Mouse (Mus musculus): ENCODE measurements around the gene Map2k3.
"Not testable (repeated sequence)": the region's sequence is repeated elsewhere in the genome, so short reads cannot be mapped to it uniquely, and the experiment has no call there.

Map2k3 gene

DNA sequence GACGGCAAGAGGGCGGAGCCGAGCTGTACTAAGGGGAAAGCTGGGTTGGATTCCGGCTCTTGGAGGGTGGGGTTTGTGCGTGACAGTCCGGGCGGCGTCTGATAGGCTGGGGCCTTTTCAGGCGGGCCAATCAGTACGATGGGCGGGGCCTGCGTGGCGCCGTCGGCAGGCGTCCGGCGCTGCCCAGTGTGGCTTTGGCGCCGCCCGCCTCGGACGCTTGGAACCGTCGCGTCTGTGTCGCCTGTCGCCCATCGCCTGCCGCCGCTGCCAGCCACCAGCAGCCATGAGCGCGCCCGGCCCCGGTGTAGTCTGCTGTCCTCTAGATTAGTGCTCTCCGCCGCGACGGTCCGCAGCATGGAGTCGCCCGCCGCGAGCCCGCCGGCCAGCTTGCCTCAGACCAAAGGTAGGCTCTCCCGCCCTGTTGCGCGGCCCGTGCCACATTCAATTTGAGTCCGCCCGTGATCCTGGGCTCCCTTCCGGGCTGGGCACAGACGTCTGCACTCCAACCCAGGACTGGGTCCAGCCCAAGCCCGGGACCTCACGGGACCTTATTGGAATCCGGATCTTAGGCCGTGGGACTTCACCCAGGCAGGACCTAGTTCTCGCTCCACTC is at the start of gene Map2k3:
TSS of gene Map2k3 (plus strand) at position 165 of the 613 bp plus-strand sequence.
- DNase-seq: peak; percentile 97 to 98

DNA sequence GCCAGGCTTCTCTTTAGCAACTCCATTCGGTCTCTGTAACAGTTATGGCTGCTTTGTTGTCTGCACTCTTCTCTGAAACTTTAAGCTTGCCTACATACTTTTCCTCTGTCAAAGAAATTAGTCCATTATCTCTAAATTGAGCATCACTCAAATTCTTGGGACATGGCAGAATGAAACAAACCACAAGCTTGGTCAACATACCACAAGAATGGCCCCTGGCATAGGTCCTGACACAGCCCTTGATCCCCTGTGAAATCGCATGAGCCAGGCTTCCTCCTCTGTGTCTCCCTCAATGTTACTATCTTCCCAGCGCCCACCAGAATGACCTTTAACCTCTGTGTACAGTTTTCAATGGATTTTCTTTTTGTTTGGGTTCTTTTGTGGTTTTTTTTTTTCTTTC is 49.4 kb upstream of the Map2k3 start:
- DNase-seq: no peak

DNA sequence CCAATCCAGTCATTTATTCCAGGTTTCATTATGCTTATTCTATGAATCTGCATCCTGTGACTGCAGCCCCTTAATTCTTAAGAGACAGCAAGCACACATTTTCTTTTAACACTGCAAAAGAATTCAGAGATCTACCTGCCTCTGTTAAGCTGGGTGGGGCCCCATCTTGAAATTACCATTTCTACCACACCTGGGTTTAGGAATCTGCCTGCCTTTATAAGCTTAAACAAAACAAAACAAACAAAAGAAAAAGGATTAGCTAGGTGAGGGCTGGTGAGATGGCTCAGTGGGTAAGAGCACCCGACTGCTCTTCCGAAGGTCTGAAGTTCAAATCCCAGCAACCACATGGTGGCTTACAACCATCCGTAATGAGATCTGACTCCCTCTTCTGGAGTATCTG is 44.8 kb upstream of the Map2k3 start:
- DNase-seq: not testable (repeated sequence)

DNA sequence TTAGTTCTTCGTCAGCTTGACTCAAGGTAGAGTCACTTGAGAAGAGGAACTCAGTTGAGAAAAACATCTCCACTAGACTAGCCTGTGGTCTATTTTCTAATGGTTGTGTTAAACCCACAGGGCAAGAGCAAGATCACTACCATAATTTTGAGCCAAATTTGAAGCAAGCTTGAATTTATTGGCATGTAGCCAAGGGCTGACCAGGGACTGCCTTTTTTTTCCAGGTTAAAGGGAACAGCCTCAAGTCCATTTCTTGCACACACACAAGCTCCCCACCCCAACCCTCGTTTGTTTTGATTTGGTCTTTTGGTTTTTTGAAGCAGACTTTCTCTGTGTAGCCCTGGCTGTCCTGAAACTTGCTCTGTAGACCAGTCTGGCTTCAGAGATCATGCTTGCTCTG is 42.0 kb upstream of the Map2k3 start:
- DNase-seq: no peak

DNA sequence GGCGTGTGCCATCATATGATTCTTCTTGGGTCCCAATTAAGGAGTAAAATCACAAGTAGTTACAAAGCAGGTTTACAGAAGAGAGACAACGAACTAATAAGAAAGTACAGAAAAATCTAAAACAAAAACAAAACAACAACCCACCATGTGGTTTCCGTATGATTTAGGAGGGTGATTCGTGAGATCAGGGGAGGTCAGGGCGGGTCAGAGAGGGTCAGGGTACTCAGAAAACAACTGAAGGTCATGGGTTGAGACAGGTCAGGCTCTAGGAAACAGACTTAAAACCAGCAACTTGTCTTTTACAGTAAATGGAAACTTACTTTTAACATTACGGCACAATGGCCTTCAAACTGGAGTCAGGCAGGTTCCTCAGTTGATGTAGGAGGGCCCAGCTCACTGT is 41.5 kb upstream of the Map2k3 start:
- peak; percentile 32 to 40 for DNase-seq

DNA sequence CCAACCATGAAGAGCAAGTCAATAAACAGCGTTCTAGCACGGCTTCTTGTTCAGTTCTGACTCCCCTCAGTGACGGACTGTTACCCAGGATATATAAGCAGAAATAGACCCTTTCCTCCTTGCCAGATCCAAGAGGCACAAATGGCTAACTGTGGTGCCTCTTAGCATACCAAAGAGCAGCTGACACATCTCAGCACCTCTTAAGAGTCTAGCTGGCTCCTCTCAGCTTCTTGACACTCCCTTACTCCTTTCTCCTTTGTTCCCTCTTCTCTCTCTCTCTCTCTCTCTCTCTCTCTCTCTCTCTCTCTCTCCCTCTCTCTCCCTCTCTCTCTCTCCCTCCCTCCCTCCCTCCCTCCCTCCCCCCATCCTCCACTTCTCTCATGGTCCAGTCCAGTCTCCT is 41.1 kb upstream of the Map2k3 start:
- no peak for DNase-seq

DNA sequence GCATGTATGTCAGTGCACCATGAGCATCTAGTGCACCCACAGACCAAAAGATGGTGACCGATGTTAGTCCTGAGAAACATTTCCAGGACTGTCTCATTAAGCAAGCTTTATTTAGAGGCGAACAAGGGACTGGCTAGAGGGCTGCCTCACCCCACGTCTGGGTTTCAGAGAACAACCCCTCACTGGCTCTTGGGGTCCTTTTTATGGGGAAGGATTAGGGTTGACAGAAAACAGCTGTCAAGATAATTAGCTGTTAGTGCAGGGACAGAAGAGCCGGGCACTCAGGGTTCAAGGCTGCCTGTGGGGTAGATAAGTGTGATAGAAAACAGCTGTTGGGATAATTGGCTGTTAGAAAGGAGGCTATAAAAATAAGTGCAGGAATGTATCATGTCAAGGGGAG is 35.9 kb upstream of the Map2k3 start:
- peak; percentile 30 to 45 for DNase-seq

DNA sequence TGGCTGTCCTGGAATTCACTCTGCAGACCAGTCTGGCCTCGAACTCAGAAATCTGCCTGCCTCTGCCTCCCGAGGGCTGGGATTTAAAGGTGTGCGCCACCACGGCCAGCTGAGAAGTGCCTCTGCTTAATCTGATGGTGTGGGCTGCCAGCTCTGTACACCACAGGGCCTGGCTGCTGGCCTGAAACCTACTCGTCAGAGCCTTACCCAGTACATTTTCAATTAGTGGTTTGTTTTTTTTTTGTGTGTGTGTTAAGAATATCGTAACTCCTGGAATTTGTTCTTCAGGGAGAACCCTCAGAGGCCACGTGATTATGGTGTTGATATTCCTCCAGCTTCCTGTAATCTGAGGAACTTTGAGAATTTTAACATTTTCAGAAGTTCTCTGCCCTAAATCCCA is 29.8 kb upstream of the Map2k3 start:
- DNase-seq: no peak

DNA sequence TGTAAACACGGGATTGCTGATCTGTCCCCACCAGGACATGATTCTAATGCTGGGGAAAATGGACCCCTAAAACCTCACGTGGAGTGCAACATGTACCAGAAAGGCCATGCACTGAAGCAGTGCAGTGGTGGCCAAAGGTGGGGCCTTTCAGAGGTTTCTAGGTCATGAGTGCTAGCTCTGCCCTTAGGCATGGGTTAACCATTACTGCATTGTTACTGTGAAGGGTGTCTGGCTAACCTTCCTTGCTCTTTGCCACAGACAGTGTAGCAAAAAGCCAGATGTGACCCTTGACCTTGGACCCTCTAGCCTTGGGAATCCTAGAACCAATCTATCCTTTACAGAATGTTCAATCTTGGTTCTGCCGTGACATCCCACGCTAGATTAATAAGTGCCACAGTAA is 29.3 kb upstream of the Map2k3 start:
- peak in 1 of 2 experiments; percentile 26 for DNase-seq

DNA sequence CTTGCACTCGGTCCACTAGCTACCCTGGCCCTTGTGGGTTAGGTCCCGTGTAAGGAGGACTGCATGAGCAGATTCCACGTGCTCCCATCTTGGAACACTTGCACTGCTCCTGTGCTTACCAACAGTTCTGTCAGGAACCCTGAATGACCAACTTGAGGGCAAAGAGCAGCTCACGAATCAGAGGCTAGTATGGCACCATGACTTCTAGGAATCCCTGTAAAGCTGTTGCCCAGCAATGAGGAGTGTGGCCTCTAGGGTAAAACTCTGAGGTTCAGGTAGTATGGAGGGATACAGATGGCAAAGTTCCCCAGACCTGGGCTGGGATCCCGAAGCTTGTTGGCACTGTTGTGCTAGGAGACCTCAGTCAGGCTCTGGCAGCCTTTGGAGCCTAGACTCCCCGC is 28.2 kb upstream of the Map2k3 start:
- no peak for DNase-seq

DNA sequence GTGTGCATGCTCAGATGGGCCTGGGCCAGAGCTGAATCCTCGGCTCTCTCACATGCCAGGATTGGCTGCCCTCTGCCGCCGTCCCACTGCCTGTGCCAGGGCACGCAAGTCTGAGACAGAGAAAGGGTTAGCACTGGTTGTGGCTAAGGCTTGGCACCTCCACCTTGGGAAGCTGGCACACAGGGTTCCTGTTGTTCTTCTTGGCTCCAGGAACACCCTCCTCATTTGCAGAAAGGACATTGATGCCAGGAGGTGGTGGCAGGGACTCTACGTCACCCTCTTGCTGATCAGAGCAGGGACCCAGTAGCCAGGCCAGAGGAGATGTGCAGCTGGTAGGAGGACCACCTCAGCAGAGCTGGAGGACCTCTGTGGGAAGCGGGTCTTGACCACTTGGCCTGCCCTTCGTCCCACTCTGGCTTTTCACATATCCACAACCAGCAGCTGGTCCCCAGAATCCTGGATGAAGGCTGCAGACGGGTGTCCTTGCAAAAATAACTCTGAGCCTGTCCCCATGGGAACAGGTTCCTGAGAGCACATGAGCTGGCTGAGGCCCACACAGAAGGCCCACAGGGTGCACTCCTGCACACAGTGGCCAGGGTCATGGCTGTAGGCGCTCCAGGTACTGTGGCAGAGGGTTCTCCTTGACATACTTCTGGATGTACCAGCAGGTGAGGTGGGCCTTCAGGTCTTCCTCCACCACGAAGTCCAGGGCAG is 26.3 kb upstream of the Map2k3 start:
- DNase-seq: no peak

DNA sequence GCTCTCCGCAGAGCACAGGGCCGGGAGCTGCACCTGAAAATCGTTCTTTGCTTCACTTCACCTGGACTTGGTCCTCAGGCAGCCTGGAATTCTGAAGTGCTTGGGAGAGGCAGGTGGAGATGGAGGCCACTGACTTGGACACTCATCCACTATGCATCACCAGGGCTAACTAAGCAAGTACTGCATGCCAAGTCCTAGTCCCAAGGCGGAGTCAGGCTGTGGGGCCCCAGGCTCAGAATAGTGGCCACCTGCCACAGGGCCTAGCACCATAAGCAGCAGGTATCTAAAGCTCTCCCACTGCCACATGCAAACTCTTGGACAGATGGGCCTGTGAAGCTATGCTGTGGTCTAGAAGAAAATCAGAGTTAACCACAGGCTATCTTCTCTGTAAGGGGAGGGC is 25.4 kb upstream of the Map2k3 start:
- no peak for DNase-seq

DNA sequence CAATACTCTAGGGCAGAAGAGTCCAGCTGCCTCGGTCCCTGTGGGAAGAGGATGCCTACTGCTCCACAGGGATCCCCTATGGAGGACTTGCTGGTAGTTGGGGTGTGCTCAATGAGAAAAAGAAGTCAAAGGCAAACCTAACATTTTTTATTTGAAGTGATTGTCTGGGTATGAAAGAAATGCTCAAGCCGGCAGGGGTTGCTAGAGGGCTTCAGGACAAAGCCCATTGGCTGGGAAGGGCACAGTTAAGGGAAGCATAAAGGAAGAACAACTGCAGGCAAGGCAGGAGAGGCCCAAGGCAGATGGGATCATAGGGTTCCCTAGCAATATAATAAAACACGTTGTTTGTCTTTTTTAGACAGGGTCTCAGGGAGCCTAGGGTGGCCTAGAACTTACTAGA is 23.8 kb upstream of the Map2k3 start:
- DNase-seq: peak; percentile 37 to 38

DNA sequence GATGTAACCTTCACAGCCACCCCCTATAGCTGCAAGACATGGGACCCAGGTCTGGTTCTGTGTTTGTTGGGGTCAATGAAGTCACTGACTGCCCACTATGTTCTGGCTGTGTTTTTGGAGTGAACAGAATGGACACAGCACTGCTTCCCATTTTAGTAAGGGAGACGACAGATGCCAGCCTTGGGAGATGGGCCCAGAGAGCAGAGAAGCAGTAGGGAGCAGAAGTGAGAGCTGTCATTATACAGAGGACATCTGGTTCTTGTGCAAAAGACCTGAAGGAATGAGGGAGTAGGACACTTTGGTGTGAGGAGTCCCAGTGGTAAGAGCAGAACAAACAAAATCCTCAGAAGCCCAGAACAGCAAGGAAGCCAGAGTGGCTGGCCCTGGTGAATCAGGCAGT is 22.2 kb upstream of the Map2k3 start:
- no peak for DNase-seq

DNA sequence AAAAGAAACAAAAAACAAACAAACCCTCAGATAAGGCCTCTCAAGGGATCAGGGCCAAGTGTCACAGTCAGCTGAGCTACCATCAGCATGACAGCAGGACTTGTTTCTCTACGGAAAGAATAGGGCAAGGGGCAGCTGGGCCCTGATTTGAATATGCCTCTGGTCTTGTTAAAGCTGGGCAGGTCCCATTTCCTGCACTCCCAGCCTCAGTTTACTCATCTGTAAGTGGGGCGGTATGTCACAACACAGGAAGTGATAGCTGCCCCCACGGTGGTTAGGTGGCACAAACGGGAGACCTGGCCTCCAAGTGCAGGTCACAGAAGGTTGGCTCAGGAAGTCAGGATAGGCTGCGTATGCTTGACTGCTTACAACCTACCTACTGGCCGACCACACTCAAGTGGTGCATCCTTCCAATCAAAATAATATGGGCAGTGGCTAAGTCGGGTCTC is 19.3 kb upstream of the Map2k3 start:
- no peak for DNase-seq

DNA sequence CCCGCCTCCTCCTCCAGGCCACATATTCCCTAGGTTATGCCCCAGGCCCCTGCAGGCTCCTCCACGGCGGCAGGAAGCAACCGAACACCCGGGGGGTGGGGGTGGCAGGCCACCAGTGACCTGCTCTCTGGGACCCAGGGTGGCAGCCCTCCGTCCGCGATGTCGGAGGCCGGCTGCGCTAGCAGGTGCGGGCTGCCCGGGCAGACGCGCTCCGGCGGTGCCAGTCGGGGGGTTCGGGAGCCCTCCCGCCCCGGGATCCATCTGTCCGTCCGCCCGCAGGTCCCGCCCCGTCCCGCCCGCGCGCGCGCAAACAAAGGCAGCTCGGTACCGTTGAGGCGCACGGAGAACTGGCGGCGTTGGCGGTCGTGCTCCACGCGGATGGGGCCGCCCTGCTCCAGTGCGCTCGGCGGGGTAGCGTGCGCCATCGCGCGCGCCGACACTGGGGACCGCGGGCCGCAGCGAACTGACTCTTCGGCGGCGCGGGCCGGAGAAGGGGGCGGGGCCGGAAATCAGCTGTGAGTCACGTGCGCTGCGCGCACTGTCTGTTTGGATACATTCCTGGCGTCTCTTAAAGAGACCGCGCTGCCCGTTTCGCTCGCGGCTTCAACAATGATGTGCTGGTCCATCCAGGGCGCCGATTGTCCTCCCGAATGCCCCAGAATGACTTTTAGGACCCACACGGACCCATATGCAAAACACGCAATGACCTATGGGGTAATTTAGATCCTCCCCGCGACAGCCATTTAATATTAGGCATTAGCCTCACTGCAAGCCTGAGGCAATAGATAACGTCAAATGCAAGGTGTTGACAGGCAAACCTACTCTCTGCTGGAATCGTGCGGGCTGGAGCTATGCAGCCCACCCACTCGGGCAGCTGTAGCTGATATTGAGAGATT is 18.3 kb upstream of the Map2k3 start:
- DNase-seq: peak; percentile 96 to 97

DNA sequence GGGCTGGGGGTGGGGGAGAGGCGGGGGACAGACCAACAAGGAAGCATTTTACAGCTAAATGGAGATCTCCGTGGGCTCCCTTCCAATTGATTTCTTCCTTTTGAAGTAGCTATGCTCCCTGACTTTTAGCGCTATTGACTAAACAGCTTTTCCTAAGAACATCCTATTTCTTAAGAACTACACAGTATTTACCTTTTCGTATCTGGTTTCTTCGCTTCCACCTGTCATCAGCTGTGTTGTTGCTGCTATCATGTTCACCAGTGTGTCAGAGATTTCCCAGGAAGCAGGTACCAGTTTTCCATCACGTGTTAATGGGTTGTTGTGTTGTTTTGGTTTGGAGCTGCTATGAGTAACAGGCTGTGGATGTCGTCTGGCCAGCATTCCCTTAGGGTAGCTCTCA is 17.3 kb upstream of the Map2k3 start, which contains the start of gene Natd1:
TSS of gene Natd1 (minus strand) at position 260 of the 400 bp plus-strand sequence.
- no peak for DNase-seq

DNA sequence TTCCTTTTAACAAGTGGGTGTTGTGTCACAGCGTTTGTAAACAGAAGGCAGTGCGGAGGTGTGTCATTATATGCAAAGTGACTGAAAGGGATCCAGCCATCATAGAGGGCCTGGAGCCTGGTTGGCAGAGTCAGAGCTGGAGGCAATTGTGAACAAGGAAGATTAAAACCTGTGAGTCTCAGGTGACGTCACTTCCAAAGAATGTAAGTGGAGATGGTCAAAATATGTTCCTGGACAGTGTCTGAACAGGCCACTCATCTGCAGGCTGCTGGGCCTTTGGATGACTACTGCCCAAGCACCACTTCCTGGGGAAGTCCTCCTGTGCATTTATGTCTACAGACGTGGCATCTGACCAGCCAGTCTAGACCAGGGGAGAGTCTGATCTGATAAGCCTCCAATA is 16.6 kb upstream of the Map2k3 start:
- DNase-seq: no peak

DNA sequence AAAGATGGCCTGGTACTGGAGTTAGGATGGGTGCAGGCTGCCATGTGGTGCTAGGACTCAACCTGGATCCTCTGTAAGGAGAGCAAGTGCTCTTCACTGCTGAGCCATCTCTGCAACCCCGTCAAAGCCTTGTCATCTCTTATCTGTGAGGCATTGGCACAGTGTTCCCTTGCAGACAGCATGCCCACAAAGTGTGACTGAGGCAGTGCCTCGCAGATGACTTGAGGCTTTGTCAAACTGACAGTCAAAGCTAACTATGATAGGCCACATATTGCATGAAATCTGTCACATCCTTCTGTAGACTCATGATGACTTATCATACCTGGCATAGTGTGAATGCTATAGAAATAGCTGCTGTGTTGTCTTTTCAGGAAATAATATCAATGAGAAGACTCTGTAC is 11.8 kb upstream of the Map2k3 start:
- DNase-seq: no peak

DNA sequence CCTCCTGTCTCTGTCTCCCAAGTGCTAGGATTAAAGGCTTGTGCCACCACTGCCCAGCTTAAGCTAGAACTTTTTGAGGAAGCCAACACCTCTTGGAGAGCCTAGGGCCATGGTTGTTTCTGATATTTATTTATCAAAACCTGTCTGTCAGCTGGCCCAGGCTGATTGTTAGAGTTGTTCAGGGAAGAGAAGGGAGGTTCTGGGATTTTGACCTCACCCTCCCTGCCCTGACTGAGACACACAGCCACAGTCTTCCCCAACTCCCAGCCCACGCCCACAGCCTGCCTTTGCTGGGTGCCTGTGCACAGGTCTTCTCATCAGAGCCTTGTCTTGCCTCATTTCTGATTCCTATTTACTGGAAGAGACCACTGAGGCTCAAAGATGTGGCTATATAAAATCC is 9.6 kb upstream of the Map2k3 start:
- DNase-seq: no peak

DNA sequence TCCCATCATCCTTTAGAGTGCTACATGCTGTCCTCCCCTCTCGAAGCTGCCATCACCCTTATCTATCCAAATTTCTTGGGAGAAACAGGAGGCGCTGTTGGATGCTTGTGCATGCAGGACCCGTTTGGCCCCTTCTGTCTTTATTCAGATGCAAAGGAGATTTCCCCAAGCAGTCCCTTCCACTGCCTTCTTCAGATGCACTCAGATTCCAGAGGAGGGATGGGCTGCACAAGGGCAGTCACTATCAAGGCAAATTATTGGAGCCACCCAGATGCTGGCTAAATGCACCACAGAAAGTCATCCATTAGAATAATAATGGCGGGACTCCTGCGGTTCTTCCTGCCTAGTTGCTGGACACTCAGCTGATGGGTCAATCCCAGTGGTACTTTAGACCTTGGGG is 8.9 kb upstream of the Map2k3 start:
- DNase-seq: no peak

DNA sequence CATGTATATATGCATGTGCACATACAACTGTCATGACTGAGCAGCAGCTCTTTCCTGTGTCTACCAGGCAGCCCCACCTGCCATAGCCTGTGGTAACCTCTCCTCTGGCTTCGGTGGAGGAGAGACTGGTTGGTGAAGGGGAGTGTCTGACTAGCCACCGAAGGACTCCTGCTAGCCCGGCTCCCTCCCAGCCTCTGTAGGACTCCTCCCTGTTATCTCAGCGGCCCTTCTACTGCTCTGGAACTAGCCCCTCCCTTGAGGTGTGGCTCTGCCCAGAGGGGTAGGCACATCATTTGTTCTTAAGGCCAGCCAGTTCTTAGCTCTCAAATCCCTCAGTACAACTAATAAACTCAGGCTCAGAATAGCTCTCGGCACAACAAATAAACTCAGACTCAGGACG is 7.3 kb upstream of the Map2k3 start:
- no peak for DNase-seq

DNA sequence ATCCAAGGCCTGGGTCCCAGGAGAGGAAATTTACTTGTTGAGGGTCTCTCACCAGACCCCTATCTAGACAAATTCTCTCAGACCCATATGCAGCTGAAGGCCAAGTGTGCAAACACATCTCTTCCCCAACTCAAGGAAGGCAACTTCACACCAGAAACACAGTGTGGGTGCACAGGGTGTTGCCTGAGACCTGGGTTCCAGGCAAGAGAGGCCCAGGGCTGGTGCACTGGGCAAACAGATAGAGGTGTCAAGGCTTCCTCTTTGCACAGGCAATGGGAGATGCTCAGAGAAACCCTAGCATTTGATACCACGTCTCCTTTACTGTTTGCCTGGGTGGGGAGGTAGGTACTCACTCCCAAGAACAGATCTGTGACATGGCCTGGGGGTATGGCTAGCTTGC is 6.9 kb upstream of the Map2k3 start:
- no peak for DNase-seq

DNA sequence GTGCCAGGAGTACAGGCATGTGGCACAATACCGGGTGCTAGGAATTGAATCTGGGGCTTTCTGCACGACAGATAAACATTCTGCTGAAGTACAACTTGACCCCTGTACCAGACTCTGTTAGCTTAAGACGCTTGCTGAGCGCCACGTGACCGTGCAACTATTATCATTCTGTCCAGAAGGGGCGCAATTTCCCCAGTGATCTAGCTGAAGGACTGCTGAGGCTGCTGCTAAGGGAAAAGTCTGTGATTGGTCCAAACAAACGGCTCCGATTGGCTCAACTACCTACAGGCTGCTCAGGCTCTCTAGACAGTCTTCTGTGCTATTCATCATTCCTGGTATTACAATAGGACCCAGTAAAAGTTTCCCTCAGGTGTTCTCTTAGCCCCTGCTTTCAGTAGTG is 4.6 kb upstream of the Map2k3 start:
- DNase-seq: peak; percentile 93 to 95

Data from kidney, postnatal 4 days (tissue).